Mouse (Mus musculus): Measurements from ENCODE around the gene Lpar2. TPM values are rescaled to one million over a fixed set of nuclear protein-coding genes. Genes with fewer than 3 reads are reported as not detected.

The Lpar2 gene
- polyA plus RNA-seq, 1 experiment from 2014 or later: 0.68 TPM

DNA sequence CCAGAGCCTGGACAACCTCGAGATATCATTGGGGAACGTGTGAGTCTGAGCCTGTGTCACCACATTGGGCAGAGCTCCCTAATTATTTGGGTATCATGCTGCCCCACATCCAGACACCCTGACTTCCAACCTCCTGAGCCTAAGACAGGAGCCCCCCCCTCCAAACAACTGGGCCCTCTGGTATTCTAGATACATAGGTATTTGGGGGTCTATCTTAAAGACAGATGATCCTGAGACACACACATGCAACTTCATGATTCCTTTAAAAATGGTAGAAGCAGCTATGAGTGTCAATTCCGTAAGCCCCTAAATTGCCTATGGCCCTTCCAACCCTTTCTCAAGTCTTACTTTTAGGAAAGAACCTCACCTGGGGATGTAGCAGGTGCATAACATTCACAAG lies 12.4 kb upstream of the Lpar2 start:
- 67% methylated on average over 3 of the region's 3 CpGs for WGBS
- no peaks in the 10 kb centered on the region for H3K27me3 ChIP-seq (ENCODE audit: low read depth, poor library complexity, severe bottlenecking)
- DNase-seq (ENCODE audit: low spot score): no peak
- H3K27ac ChIP-seq (replicated peaks): no peak overlapping the region
- peaks cover 17% of the 10 kb centered on the region for H3K4me1 ChIP-seq
- peaks cover 61% of the 10 kb centered on the region for H3K36me3 ChIP-seq
- no peak overlapping the region for H3K4me3 ChIP-seq
- H3K9me3 ChIP-seq (replicated peaks): no peaks in the 10 kb centered on the region

DNA sequence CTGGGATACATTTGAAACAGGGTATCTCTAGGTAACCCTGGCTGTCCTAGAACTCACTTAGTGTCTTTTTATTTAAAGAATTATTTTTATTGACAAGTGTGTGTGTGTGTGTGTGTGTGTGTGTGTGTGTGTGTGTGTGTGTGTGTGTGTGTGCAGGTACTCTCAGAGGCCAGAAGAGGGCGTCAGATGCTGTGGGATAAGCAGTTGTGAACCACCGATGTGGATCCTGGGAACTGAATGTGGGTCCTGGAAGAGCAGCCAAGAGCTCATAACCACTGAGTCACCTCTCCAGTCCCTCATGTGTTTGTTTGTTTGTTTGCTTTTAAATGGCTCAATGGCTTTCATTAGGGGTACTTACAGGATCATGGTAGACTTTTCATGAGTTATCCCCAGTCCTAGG lies 7.3 kb upstream of the Lpar2 start:
- H3K4me1 ChIP-seq: peaks cover 9% of the 10 kb centered on the region; the same call in 1 of the 2 replicates
- no peak overlapping the region for H3K27ac ChIP-seq (replicated peaks)
- H3K4me3 ChIP-seq: no peak overlapping the region
- no peaks in the 10 kb centered on the region for H3K9me3 ChIP-seq (replicated peaks)
- peaks cover 63% of the 10 kb centered on the region for H3K36me3 ChIP-seq
- DNase-seq (ENCODE audit: low spot score): no peak
- H3K27me3 ChIP-seq (ENCODE audit: low read depth, poor library complexity, severe bottlenecking): peaks cover 5% of the 10 kb centered on the region
- WGBS: 87% methylated on average over 2 of the region's 2 CpGs

DNA sequence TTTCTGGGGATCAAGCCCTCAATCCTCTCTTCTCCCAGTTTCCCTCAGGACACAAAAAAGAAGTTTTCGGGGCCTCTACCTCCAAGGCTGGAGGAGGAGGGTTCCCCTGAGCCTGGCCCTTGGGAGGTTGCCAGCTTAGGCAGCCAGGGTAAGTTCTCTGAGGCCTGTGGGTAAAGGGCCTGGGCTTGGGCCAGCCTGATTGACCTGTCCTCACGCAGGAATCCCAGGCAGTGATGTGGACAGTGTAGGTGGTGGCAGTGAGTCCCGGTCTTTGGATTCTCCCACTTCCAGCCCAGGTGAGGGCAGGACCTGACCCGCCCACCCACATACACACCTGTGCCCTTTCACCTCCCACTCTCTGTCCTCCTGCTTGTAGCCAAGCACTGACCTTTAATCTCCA lies 6.8 kb upstream of the Lpar2 start:
- Histone ChIP-seq H3K27me3 (ENCODE audit: low read depth, poor library complexity, severe bottlenecking) (peaks cover 10% of the 10 kb centered on the region), H3K4me3 (no peak overlapping the region), H3K4me1 (peaks cover 9% of the 10 kb centered on the region; the same call in 1 of the 2 replicates), H3K27ac (replicated peaks) (no peak overlapping the region), H3K9me3 (replicated peaks) (no peaks in the 10 kb centered on the region), H3K36me3 (peaks cover 65% of the 10 kb centered on the region)
- DNase-seq (ENCODE audit: low spot score): no peak
- WGBS: 95% methylated on average over 4 of the region's 4 CpGs

DNA sequence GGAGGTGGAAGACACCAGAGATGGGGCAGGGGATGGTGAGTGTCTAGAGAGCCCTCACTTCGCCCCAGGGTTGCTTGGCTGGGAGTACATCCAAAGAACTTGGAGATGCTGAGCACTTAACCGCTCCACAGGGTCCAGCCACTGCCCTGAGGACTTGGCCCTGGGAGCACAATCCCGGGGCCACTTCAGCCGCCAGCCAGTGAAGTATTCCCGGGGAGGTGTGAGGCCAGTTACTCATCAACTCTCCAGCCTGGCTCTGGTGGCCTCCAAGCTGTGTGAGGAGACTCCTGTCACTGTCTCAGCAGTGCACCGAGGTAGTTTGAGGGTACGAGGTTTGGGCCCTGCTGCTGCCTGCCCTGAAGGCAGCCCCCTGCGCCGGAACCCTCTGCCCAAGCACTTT lies 1.8 kb upstream of the Lpar2 start:
- Histone ChIP-seq H3K9me3 (replicated peaks) (no peaks in the 10 kb centered on the region), H3K27ac (replicated peaks) (no peak overlapping the region), H3K27me3 (ENCODE audit: low read depth, poor library complexity, severe bottlenecking) (peaks cover 33% of the 10 kb centered on the region), H3K4me3 (no peak overlapping the region), H3K4me1 (peaks cover 51% of the 10 kb centered on the region), H3K36me3 (peaks cover 56% of the 10 kb centered on the region)
- no peak for DNase-seq (ENCODE audit: low spot score)
- WGBS: 83% methylated on average over 9 of the region's 9 CpGs

DNA sequence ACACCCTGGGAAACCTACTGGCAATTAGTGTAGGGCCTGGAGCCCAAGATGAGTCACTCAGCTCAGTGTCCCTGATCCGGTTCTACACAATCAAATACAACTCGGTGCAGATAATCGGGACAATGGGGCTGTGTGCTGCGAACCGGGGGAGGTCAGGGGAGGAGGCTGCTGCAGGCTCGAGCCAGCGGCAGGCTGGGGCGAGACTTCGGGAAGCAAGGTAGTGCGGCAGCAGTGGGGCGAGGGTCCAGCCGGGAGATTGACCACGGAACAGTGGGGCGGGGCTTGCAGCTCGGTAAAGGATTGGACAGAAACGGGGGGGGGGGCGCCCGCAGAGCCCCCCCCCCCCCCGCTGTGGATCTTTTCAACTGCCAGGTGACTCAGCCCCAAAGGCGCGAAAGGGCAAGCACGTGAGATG lies 251 bp upstream of the Lpar2 start:
- peaks cover 55% of the 10 kb centered on the region for H3K36me3 ChIP-seq
- peak overlapping the region; percentile 71 for H3K4me3 ChIP-seq
- H3K9me3 ChIP-seq (replicated peaks): no peaks in the 10 kb centered on the region
- WGBS: under 1% methylated on average over 16 of the region's 22 CpGs
- peak; percentile 75 for DNase-seq (ENCODE audit: low spot score)
- peaks cover 33% of the 10 kb centered on the region for H3K27me3 ChIP-seq (ENCODE audit: low read depth, poor library complexity, severe bottlenecking)
- H3K4me1 ChIP-seq: peaks cover 44% of the 10 kb centered on the region
- H3K27ac ChIP-seq (replicated peaks): peak overlapping the region; percentile 88

DNA sequence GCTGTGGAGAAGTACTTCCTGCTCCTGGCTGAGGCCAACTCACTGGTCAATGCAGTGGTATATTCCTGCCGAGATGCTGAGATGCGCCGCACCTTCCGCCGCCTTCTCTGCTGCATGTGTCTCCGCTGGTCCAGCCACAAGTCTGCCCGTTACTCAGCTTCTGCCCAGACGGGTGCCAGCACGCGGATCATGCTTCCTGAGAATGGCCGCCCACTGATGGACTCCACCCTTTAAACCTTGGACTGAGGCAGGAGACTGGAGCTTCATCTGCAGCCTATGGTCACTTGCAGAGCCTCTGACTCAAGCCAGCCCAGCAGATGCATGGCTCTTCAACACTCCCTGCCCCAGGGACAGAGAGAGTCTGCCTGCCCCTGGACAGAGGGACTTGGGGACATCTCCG lies 4.1 kb downstream of the Lpar2 start:
- Histone ChIP-seq H3K27ac (replicated peaks) (no peak overlapping the region), H3K4me1 (peaks cover 44% of the 10 kb centered on the region), H3K9me3 (replicated peaks) (no peaks in the 10 kb centered on the region), H3K36me3 (peaks cover 62% of the 10 kb centered on the region), H3K4me3 (no peak overlapping the region), H3K27me3 (ENCODE audit: low read depth, poor library complexity, severe bottlenecking) (peaks cover 14% of the 10 kb centered on the region)
- 94% methylated on average over 12 of the region's 12 CpGs for WGBS
- no peak for DNase-seq (ENCODE audit: low spot score)

DNA sequence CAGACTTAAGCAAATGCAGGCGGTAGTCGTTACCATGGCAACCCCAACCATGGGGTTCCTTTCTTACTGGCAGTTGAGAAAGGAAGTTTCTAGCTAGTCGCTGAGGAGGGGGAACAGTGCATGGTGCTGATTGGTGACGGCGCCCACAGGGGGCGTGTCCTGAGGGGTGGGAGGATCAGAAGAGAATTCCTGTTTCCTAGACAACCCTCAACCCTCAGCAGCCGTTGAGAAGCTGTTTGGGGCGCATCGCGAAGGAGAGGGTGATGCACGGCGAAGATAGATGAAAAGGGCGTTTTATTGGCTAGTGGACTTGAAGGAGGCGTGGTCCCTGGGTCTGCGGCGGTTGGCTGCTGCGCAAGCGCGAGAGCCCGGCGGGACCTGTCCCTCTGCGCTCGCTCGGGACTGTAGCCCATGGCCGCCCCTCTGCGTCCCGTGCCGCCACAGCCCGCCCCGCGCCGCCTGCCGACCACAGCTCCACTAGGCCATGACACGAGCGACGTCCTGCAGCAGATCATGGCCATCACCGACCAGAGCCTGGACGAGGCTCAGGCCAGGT lies 10.1 kb downstream of the Lpar2 start, which contains the start of gene Pbx4:
Gene Pbx4 (plus strand): TSS at position 194 of the 556 bp plus-strand sequence.
- peak within 1 kb of the TSS; percentile 74 for H3K4me3 ChIP-seq
- H3K36me3 ChIP-seq: peaks cover 37% of the 10 kb centered on the region
- H3K27ac ChIP-seq (replicated peaks): peak within 1 kb of the TSS; percentile 92
- DNase-seq (ENCODE audit: low spot score): peak; percentile 97
- H3K9me3 ChIP-seq (replicated peaks): no peaks in the 10 kb centered on the region
- WGBS: 1% methylated on average over 38 of the region's 38 CpGs
- peaks cover 25% of the 10 kb centered on the region for H3K4me1 ChIP-seq
- no peaks in the 10 kb centered on the region for H3K27me3 ChIP-seq (ENCODE audit: low read depth, poor library complexity, severe bottlenecking)

DNA sequence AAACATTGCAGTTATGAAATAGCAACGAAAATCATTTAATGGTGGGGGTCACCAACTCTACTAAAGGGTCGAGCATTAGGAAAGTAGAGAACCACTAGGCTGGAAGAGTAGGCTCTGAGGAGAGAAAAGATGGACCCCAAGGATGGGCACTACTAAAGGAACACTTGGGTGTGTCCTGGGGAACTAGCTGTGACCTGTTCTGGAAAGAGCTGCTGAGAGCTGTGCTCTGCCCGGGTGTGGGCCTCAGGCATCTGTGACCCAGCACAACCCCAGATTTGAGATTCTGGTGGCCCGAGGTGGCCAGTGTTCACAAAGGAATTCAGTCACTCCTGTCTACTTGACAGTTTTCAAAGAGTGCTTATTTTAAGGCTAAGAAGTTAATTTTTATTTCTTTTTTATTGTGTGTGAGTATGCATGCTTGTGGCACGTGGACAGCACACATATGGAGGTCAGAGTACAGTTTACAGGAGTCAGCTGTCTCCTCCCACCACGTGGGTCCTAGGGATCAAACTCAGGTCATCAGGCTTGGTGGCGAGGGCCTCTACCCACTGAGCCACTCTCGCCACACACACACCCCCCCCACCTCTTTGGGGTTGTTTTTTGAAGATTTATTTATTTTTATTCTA lies 14.9 kb downstream of the Lpar2 start:
- DNase-seq (ENCODE audit: low spot score): no peak
- Histone ChIP-seq H3K4me3 (no peak overlapping the region), H3K27me3 (ENCODE audit: low read depth, poor library complexity, severe bottlenecking) (no peaks in the 10 kb centered on the region), H3K9me3 (replicated peaks) (no peaks in the 10 kb centered on the region), H3K4me1 (peaks cover 16% of the 10 kb centered on the region), H3K36me3 (peaks cover 49% of the 10 kb centered on the region), H3K27ac (replicated peaks) (no peak overlapping the region)
- 84% methylated on average over 8 of the region's 8 CpGs for WGBS

DNA sequence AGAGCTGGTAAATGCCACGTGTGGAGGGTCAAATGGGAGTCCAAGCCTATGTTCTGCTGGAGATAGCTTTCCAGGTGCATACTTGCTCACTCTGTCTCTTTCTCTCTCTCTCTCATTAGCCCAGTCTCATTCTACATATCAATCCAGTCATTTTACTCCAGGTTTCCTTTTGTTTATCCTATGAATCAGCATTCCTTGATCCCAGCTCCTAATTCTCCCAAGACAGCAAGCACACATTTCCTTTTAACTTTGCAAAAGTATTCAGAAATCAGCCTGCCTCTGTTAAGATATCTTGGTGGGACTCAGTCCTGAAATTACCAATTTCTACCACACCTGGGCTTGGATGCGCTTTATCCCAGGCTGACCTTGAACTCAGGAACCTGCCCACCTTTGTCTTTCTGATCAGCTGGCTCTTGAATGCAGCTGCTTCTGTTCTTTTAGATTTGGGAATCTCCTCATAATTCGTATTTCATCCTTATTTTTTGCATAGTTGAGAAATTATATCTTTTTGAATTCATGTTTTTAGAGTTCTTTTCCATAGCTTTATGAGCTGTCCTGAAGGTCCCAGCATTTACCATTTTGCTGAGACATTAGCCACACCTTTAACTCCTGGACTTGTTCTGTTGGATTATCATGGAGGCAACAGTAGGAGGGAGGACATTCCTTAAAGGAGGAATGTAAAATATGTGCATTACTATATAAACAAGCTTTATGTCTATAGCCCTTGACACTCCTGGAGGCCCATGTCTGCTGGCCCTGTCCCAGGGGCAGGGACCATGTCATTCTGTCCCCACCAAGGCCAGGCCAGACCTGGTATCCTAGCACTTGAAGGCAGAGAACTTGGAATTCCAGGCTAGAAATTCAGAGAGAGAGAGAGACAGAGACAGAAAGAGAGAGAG lies 25.2 kb downstream of the Lpar2 start:
- Histone ChIP-seq H3K27me3 (ENCODE audit: low read depth, poor library complexity, severe bottlenecking) (no peaks in the 10 kb centered on the region), H3K27ac (replicated peaks) (no peak overlapping the region), H3K9me3 (replicated peaks) (0 out of 2 replicates have a peak, but pooled peaks cover 3% of the 10 kb centered on the region), H3K4me3 (no peak overlapping the region), H3K36me3 (peaks cover 35% of the 10 kb centered on the region), H3K4me1 (no peaks in the 10 kb centered on the region)
- 83% methylated on average over 3 of the region's 3 CpGs for WGBS
- DNase-seq (ENCODE audit: low spot score): no peak

DNA sequence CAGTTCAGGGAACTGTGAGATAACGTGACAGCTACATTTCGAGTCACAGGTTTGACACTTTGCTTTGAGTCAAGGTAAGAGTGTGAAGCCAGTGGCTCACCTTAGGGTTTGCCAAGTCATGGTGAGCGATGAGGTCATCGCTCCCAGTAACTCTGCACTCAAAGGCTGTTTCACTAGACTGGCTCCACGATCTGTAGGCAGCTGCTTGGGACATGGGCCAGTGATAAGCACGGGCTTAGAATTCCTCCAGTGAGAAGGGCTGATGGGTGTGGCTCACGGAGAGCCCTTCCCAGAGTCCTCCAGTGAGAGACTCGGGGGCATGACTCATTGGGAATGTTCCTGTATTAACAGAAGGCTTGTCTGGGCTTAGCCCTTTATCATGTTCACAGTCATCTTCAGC lies 26.7 kb downstream of the Lpar2 start:
- WGBS: 89% methylated on average over 8 of the region's 8 CpGs
- no peak overlapping the region for H3K27ac ChIP-seq (replicated peaks)
- no peak overlapping the region for H3K4me3 ChIP-seq
- no peak for DNase-seq (ENCODE audit: low spot score)
- H3K36me3 ChIP-seq: peaks cover 44% of the 10 kb centered on the region
- no peaks in the 10 kb centered on the region for H3K27me3 ChIP-seq (ENCODE audit: low read depth, poor library complexity, severe bottlenecking)
- H3K4me1 ChIP-seq: no peaks in the 10 kb centered on the region
- 0 out of 2 replicates have a peak, but pooled peaks cover 3% of the 10 kb centered on the region for H3K9me3 ChIP-seq (replicated peaks)

DNA sequence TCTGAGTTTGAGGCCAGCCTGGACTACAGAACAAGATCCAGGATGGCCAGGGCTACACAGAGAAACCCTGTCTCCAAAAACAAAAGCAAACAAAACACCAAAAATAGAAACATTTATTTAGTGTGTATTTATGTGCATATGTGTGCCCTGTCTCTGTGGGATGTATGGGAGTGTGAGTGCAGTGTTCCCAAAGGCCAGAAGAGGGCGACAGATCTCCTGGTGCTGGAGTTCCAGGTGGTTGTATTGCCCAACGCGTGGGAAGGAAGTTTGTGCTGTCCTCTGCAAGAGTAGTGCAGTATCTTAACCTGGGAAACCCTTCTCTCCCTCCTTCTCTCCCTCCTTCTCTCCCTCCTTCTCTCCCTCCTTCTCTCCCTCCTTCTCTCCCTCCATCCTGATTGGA lies 27.7 kb downstream of the Lpar2 start:
- Histone ChIP-seq H3K9me3 (replicated peaks) (0 out of 2 replicates have a peak, but pooled peaks cover 3% of the 10 kb centered on the region), H3K36me3 (peaks cover 45% of the 10 kb centered on the region), H3K27ac (replicated peaks) (no peak overlapping the region), H3K27me3 (ENCODE audit: low read depth, poor library complexity, severe bottlenecking) (no peaks in the 10 kb centered on the region), H3K4me3 (no peak overlapping the region), H3K4me1 (no peaks in the 10 kb centered on the region)
- no peak for DNase-seq (ENCODE audit: low spot score)
- WGBS: 49% methylated on average over 3 of the region's 3 CpGs

DNA sequence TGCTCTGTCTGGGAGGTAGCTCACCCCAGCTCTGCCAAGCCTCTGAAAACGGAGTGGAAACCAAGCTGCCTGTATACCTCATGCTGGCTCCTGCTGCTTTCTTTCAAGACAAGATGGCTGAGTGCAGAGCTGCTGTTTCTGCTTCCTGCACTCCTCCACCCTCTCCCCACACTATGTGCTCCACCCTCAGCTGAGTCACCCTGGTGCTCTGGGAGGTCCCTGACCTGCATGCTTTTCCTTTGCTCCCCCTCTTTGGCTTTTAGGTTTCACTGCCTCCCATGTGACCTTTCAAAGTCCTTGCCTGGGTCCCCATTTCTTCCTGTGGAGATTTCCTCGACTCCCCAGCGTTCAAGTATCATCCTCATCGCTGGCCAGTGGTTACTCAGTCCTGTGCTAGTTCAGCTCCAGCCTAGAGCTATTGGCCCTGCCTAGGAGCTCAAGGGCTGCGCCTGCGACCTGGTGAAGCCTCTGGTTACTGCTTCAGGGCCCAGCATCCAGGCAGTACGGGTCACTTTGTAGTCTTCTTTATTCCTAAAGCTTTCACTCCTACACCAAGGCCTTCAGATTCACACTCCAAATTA lies 28.8 kb downstream of the Lpar2 start:
- Histone ChIP-seq H3K27ac (replicated peaks) (no peak overlapping the region), H3K27me3 (ENCODE audit: low read depth, poor library complexity, severe bottlenecking) (no peaks in the 10 kb centered on the region), H3K4me1 (no peaks in the 10 kb centered on the region), H3K4me3 (no peak overlapping the region), H3K9me3 (replicated peaks) (0 out of 2 replicates have a peak, but pooled peaks cover 3% of the 10 kb centered on the region), H3K36me3 (peaks cover 45% of the 10 kb centered on the region)
- 84% methylated on average over 7 of the region's 7 CpGs for WGBS
- DNase-seq (ENCODE audit: low spot score): no peak

Data from midbrain, embryonic 10.5 days (tissue).